Mouse (Mus musculus) cerebellum, postnatal 36 days (tissue): ENCODE measurements around the gene Miox.
A peak's percentile ranks its signal among the peaks of the same experiment; 100 is the strongest.

Source experiments
- DNase-seq, 2 experiments: peaks; one replicate each; pipeline ENCODE4 v3.0.0; 2021 to 2022; ENCODE audit warnings: mixed read lengths in 2 of 2

The Miox gene

DNA sequence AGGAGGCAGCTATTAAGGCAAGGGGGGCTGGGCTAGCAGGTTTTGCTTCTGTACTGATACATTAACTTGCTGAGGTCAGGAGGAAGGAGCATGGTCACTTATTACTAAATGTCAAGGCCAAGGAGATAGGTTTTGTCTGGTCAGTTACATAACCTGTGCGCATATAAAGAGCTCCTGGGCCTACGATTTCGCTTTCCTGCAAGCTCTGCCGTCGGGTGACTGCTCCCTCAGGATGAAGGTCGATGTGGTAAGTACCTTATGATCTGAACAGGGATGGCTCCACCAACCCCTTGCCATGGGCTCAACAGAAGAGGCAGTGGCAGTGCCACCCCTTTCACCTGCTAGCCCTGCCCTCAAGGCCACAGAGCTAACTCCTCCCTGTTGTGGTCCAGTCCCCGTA, at the start of gene Miox:
Gene Miox (plus strand): TSS at position 128 of the 400 bp plus-strand sequence.
- DNase-seq = no peak

DNA sequence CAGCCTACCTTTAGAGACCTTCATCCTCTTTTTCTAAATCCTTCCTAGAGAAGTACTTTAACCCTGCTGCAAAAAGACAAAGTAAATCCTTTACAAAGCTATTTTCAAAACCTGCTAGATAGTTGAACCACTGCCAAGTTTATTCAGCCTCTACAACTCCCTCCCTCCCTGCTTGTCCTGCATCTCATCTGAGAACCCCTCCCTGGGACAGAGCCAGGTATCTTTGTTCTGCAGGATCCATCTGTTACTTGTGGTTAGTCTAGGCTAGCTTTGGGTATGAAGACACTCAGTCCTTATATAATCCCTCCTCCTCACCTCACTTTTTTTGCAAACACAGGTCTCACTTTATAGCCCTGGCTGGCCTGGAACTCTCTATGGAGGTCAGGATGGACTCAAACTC, 49.2 kb upstream of the Miox start:
- no peak for DNase-seq

GRCm38 (mm10) chr15:89285478-89285877, 48.7 kb upstream of the Miox start:
- no peak for DNase-seq

- peak in 1 of 2 experiments; percentile 43 for DNase-seq
Observed at GRCm38 (mm10) chr15:89286114-89286513, 48.1 kb upstream of the Miox start.

DNA sequence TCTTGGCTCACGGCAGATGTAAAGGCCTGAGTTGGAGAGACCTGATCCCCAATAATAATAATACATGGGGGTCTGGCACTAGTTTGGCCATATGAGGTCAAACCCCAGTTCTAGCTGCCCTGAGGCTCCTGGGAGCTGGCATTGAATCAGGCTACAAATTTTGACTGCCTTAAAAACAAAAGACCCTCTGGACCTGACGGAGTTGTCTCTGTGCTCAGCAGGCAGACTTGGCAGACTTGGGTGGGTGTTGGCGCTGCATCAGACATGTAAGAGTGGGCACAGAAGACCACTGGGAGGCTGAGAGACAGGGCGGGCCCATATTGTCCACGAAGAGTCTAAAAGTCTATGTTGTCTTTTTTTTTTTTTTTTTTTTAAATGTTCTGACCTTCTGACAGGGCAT, 47.6 kb upstream of the Miox start:
- DNase-seq = no peak

- DNase-seq = peak in 1 of 2 experiments; percentile 30
Observed at GRCm38 (mm10) chr15:89288227-89288767, 45.9 kb upstream of the Miox start.

DNA sequence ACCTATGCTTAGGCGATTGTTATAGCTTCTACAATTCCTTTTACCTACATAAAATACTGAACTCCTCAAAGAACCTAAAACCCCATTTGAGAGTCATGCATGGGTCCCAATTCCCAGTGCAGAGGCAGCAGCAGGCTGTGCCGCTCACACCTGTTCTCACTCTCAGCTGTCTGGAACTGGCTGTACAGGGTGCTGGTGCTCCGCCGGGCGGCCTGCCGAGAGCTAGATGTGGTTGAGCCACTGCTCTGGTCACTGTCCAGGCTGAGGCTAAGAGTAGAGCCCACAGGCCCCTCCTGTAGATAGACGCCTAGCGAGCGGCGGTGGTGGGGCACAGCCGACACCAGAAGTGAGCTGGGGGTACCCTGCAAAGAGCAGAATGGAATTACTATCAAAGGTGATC, 44.7 kb upstream of the Miox start:
- DNase-seq = no peak

DNA sequence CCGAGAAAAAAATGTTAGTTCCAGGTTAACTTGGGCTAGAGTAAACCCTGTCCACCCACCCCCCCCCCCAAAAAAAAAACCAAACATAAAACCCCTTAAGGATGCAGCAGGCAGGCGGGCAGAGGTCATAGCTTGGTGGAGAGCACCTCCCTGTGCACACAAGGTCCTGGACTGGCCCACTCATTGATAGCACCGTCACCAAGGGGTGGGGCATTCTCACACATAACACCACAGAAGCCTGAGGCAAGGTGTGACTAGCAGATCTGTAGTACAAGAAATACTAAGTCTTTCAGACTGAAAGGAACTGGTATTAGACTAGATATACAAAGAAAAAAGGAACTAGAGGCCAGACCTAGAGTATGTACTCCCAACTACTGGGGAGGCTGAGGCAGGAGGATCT, 42.7 kb upstream of the Miox start:
- no peak for DNase-seq

GRCm38 (mm10) chr15:89292795-89293194, 41.4 kb upstream of the Miox start:
- no peak for DNase-seq

DNA sequence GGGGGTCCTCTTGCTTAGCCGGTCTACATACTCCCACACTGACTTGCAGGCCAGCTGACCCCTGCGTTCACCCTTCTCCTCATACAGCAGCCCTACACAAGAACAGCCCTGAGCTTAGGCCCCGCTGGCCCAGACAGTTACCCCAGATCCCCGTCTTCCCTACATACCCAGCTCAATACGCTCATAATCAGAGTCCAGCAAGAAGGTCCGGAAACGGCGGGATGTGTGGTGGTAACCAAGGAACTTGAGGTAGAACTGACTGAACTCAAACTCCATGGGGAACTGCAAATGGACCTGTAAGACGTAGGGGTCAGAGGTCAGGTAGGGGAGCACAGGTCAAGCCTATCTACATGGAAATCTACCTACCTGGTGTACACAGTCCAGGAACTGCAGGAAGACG, 40.4 kb upstream of the Miox start:
- no peak for DNase-seq

- no peak for DNase-seq
Observed at GRCm38 (mm10) chr15:89295580-89296165, 38.5 kb upstream of the Miox start.

DNA sequence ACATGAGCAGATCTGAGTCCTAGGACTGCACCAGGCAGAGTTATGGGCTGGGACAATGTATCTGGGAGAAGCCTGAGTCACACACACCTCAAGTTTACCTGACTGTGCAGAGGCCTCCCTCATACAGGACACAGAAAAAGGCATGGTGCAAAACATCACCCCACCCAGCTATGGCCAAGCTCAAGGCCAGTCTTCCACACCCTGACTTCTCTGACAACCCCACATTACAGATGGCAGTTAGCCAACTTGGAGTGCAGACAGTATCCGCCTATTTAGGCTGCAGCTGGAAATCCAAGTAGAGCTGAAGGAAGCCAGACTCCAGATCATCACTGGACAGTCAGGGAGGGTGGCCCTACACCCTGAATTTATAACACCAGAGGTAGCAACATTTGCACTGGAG, 37.7 kb upstream of the Miox start:
- DNase-seq = no peak

- DNase-seq = no peak
Observed at GRCm38 (mm10) chr15:89297695-89298094, 36.5 kb upstream of the Miox start.

DNA sequence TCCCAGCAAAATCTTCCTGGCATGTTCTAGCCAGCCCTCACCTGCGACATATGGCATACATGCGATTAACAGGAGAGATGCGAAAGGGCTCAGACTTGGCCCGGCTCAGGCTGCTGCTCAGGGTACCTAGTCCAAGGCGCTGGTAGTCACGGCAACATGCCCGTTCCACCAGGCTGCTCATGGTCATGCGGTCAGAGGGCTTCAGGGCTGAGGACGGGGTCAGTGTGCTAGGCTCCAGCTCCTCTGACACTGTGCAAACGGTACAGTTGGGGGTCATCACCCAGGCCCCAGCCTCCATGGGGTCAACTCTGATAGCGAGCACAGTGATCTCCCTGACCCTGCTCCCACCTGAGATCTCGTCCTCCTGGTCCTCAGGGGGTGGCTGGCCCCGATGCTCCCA, 34.0 kb upstream of the Miox start:
- no peak for DNase-seq

GRCm38 (mm10) chr15:89300600-89300999, 33.6 kb upstream of the Miox start:
- DNase-seq = peak in 1 of 2 experiments; percentile 38

DNA sequence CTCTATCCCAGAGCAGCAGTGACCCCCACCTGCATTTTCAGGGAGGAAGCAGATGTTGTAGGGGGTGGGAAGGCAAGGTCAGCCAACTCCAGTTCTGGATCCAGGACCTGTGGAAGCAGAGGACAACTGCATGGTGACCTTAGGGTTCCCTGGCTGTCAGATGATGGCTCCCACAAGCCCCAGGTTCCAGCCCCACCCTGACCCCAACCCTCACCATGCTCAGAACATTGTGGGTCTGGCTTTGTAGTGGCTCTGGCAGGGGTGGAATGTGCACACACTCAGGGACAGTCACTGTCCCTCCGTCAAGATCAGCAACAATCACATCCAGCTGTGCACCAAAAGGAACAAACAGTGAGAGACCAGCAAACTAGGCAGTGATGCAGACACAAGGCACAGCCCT, 28.2 kb upstream of the Miox start:
- no peak for DNase-seq

DNA sequence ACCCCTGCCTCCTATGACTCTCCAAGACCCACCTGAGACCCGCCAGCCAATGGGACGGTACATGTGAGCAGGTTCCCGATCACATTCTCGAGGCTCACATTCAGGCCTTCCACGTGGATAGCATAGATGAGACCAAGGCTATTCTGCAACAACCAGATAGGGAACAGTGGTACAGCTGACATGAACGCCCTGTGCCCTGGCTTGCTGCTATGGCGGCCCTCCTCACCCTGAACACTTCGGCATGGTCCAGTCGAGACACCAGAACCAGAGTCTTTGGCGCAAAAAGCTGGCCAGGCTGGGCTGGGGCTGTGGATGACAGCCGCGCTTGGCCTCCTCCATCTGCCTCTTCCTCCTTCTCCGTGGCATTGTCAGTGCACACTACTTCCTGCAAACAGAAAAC, 26.7 kb upstream of the Miox start:
- peak in 1 of 2 experiments; percentile 26 for DNase-seq

GRCm38 (mm10) chr15:89308406-89309139, 25.6 kb upstream of the Miox start:
- DNase-seq = peak; percentile 41 to 43

DNA sequence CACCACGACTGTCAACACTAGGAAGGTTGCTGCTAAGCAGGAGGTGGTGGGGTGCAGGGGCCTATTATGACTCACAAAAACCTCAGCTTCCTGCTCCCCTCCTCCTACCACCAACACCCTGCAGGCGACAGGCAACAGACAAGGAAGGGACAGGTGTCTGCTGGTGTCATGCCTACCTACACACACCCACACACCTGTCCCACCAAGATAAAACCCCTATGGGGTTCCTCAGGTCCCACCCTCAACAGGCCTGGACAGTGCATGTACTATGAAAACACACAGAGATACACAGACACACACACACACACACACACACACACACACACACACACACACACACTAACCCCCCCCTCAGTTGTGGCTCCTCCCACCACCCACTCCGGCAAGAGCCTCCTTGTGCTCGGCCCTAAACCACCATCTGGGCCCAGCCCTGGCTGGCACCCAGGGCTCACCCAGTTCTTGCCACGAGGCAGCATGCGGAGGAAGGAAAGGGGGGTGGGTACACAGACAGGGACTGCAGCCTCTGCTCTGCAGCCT, 24.2 kb upstream of the Miox start:
- peak; percentile 63 to 76 for DNase-seq

DNA sequence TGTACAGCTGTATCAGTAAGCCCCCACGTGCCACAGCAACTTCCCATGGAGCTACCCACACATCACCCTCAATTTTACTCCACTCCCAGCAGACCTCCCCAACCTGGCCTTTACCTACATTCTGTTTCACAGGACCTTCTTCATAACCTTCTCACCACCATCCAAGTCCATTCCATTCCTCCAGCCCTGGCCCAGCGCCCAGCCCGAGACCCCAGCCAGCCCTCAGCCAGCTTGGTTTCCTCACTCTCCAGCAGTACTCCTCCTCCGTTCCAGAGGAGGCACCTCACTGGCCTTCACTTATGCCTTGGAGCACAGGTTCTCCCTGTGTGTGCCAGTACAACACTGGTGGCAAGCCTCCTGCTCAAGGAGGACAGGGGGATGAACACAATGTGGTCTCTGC, 20.8 kb upstream of the Miox start:
- DNase-seq = no peak

- no peak for DNase-seq
Observed at GRCm38 (mm10) chr15:89314107-89314506, 20.1 kb upstream of the Miox start.

- DNase-seq = peak in 1 of 2 experiments; percentile 43
Observed at GRCm38 (mm10) chr15:89314511-89315189, 19.5 kb upstream of the Miox start.

- peak; percentile 97 to 99 for DNase-seq
Observed at GRCm38 (mm10) chr15:89315190-89315731, 18.9 kb upstream of the Miox start, which contains the start of gene Sbf1. Sbf1 (minus strand) TSS chr15:89315311.
